Mouse (Mus musculus) liver, adult 2 months (tissue): ENCODE measurements at regions not wholly inside any gene's neighbourhood (a gene's known extent, or its start where the extent isn't known, plus 50 kb on each side); places are given as distances from the start of the nearest gene placed in this dataset.

ENCODE experiments used
- CTCF ChIP-seq: fragments of 200-500 bp; IDR thresholded peaks from 2 replicates; pipeline ENCODE4 v1.5.1; 2011; ENCODE audit warnings: low read depth, low read length, control low read depth
- POLR2A ChIP-seq: fragments of 200-500 bp; IDR thresholded peaks from 2 replicates; pipeline ENCODE4 v1.6.1; 2011; ENCODE audit warnings: low read length, control low read depth; ENCODE audit not compliant: insufficient read depth; ENCODE audit errors: extremely low read depth

DNA sequence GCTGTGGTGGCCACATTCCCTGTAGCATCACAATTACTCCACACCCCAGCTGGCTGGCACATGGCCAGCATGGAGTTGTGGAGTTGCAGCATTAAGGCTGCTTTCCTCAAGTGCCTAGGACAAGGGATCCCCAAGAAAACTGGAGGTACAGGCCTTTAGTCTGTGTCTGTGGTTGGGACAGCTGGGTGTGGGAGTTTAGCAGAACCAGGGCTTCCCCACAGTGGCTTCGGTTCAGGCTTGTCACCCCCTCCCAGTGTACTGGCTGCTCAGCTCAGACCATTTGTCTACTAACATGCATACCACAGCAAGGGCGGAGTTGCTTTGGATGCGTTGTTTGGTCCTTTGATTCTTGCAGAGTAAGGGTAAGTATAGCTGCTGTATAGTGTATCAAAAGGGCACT, 79.1 kb upstream of the Neurl1b start:
- TF ChIP-seq POLR2A: no peak
- TF ChIP-seq CTCF: no peak
